Mouse (Mus musculus) layer of hippocampus, adult 18-20 months (tissue): ENCODE data around the gene Otub1. TPM values are rescaled to one million over a fixed set of nuclear protein-coding genes. Genes with fewer than 3 reads are reported as not detected.

Experiments used
- DNase-seq, 2 experiments: peaks; one replicate each; pipeline ENCODE4 v3.0.0; 2022; ENCODE audit warnings: low spot score in 2 of 2
- total RNA-seq, 2 experiments: library from RNA; stranded (reverse); gene quantifications; 2 replicates each; pipeline ENCODE4 v1.2.3; 2021

Gene Otub1
- total RNA-seq, 2 experiments from 2014 or later: 306 to 307 TPM

- peak; percentile 45 to 63 for DNase-seq
Observed at GRCm38 (mm10) chr19:7148541-7149085, 57.5 kb downstream of the Otub1 start.

Other genes starting within 250 kb of the Otub1 start
- 10 to 100 TPM; 60.8 to 61.9 TPM for gene Ppp1r14b, start 231.3 kb downstream of the Otub1 start, total RNA-seq
- gene Plcb3, start 229.8 kb downstream of the Otub1 start, total RNA-seq: 10 to 100 TPM; 13.3 to 14.4 TPM
- gene Fkbp2, start 225.8 kb downstream of the Otub1 start, total RNA-seq: 10 to 100 TPM; 94.2 to 94.6 TPM
- 10 to 100 TPM; 95.2 to 95.4 TPM for gene Vegfb, start 218.7 kb downstream of the Otub1 start, total RNA-seq
- 10 to 100 TPM; 24.7 to 27.9 TPM for gene Dnajc4, start 213.7 kb downstream of the Otub1 start, total RNA-seq
- gene Nudt22, start 210.2 kb downstream of the Otub1 start, total RNA-seq: 10 to 100 TPM; 12.7 to 14.0 TPM
- 10 to 100 TPM; 17.2 to 17.8 TPM for gene Trpt1, start 210.2 kb downstream of the Otub1 start, total RNA-seq
- gene Fermt3, start 186.8 kb downstream of the Otub1 start, total RNA-seq: 1 to 10 TPM; 4.2 to 5.1 TPM
- gene Stip1, start 166.3 kb downstream of the Otub1 start, total RNA-seq: 100 to 1,000 TPM; 218 to 230 TPM
- gene Macrod1, start 149.5 kb downstream of the Otub1 start, total RNA-seq: 10 to 100 TPM; 22.9 to 23.7 TPM
- gene Flrt1, start 100.6 kb downstream of the Otub1 start, total RNA-seq: 10 to 100 TPM; 21.6 to 22.0 TPM
- 1,000 to 10,000 TPM in 1 of 2 experiments, 100 to 1,000 TPM in 1; 974 to 1,030 TPM for gene Cox8a, start 11.3 kb upstream of the Otub1 start, total RNA-seq
- 10 to 100 TPM; 28.5 to 29.8 TPM for gene Naa40, start 34.9 kb upstream of the Otub1 start, total RNA-seq
- 10 to 100 TPM; 12.7 to 13.9 TPM for gene Rcor2, start 61.0 kb upstream of the Otub1 start, total RNA-seq
- 100 to 1,000 TPM; 114 to 118 TPM for gene Mark2, start 135.5 kb upstream of the Otub1 start, total RNA-seq
- gene Spindoc, start 176.7 kb upstream of the Otub1 start, total RNA-seq: 10 to 100 TPM; 33.6 to 34.2 TPM
- 10 to 100 TPM; 43.8 to 44.2 TPM for gene 2700081O15Rik, start 211.3 kb upstream of the Otub1 start, total RNA-seq